Mouse (Mus musculus) megakaryocyte, embryonic 14.5 days (primary cell): ENCODE data around the gene Zfp276. TPM values are rescaled to one million over a fixed set of nuclear protein-coding genes. Genes with fewer than 3 reads are reported as not detected.
"Not testable (repeated sequence)": the region's sequence is repeated elsewhere in the genome, so short reads cannot be mapped to it uniquely, and the experiment has no call there.

ENCODE experiments used
- H3K27me3 ChIP-seq: replicated peaks from 2 replicates; pipeline ENCODE3; 2012; ENCODE audit warnings: inconsistent platforms
- H3K36me3 ChIP-seq: replicated peaks from 2 replicates; pipeline ENCODE3; 2012; ENCODE audit warnings: low read length, inconsistent platforms, mixed read lengths
- H3K4me1 ChIP-seq: 2 replicates; pipeline ENCODE4 v1.6.1; 2012; ENCODE audit warnings: inconsistent platforms
- H3K4me3 ChIP-seq: replicated peaks from 2 replicates; pipeline ENCODE3; 2012; ENCODE audit warnings: moderate library complexity, mild to moderate bottlenecking, inconsistent platforms
- H3K9me3 ChIP-seq: 2 replicates; pipeline ENCODE4 v1.6.1; 2012; ENCODE audit warnings: inconsistent platforms
- FLI1 ChIP-seq: IDR thresholded peaks from 2 replicates; pipeline ENCODE4 v1.6.1; 2012; ENCODE audit warnings: low read length, inconsistent platforms, mixed read lengths
- GATA1 ChIP-seq: IDR thresholded peaks from 3 replicates; pipeline ENCODE4 v1.6.1; 2012; ENCODE audit warnings: mixed read lengths, low read length, inconsistent platforms, borderline replicate concordance
- polyA plus RNA-seq: library from polyadenylated mRNA; stranded (reverse); fragments of >175 nt; gene quantifications from 2 replicates; pipeline ENCODE4 v1.2.3, GENCODE M21; 2012; ENCODE audit warnings: low replicate concordance; ENCODE audit not compliant: insufficient read depth

Gene Zfp276
- polyA plus RNA-seq, 1 experiment = 5.0 TPM

GRCm38 (mm10) chr8:123244382-123244781, 9.6 kb upstream of the Zfp276 start:
- peaks cover 3% of the 10 kb centered on the region for H3K27me3 ChIP-seq
- peaks cover 84% of the 10 kb centered on the region for H3K36me3 ChIP-seq
- peaks cover 3% of the 10 kb centered on the region for H3K4me1 ChIP-seq
- no peaks in the 10 kb centered on the region for H3K9me3 ChIP-seq
- TF ChIP-seq GATA1 (no peak), FLI1 (no peak)
- no peak overlapping the region for H3K4me3 ChIP-seq

DNA sequence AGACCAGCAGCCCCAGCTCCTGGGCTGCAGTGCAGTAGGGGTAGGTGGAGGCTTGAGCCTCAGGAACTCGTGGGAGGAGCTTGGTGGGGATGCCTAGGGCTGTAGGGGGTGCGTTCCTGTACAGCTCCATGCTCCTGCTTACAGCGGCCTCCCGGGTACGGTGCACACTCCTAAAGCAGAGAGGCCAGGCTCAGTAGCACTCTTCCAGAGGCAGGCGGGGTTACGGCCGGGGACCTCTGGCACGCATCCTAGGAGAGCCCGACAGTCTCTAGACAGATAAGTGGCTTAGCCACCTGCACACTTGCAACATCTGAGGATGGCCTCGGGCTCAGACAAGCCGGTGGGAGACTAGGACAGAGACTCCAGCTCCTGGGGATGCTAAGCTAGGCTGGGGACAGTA, 8.5 kb upstream of the Zfp276 start:
- H3K36me3 ChIP-seq = peaks cover 93% of the 10 kb centered on the region
- TF ChIP-seq GATA1 = no peak
- TF ChIP-seq FLI1 = no peak

GRCm38 (mm10) chr8:123247748-123248147, 6.2 kb upstream of the Zfp276 start:
- Histone ChIP-seq H3K4me1 (peaks cover 19% of the 10 kb centered on the region), H3K4me3 (no peak overlapping the region), H3K27me3 (no peaks in the 10 kb centered on the region), H3K9me3 (no peaks in the 10 kb centered on the region), H3K36me3 (peaks cover 94% of the 10 kb centered on the region)
- TF ChIP-seq GATA1 = no peak
- no peak for TF ChIP-seq FLI1

More for the DNA sequence above, 8.5 kb upstream of the Zfp276 start:
- no peaks in the 10 kb centered on the region for H3K27me3 ChIP-seq
- H3K4me3 ChIP-seq = no peak overlapping the region
- peaks cover 3% of the 10 kb centered on the region for H3K4me1 ChIP-seq
- H3K9me3 ChIP-seq = no peaks in the 10 kb centered on the region

DNA sequence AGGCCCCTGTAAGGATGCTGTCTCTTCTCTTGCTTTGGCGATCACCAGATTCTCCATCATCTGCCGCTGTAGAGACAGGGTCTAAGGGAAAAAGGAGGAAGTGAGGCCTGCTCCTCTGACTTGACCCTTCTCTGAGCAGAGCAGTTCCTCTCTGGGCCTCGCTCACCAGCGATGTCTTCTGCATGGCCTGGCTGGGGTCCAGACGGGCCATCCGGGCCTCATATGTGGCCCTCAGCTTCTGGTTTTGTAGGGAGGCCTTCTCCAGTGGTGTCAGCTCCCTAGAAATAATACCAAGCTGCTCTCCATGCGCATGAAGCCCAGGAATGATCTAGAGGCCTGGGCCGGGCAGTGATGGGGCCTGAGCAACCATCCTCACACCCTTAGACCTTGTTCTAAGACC, 5.4 kb upstream of the Zfp276 start:
- no peak for TF ChIP-seq FLI1
- Histone ChIP-seq H3K36me3 (peaks cover 86% of the 10 kb centered on the region), H3K4me1 (peaks cover 25% of the 10 kb centered on the region), H3K9me3 (no peaks in the 10 kb centered on the region), H3K27me3 (no peaks in the 10 kb centered on the region), H3K4me3 (no peak overlapping the region)

DNA sequence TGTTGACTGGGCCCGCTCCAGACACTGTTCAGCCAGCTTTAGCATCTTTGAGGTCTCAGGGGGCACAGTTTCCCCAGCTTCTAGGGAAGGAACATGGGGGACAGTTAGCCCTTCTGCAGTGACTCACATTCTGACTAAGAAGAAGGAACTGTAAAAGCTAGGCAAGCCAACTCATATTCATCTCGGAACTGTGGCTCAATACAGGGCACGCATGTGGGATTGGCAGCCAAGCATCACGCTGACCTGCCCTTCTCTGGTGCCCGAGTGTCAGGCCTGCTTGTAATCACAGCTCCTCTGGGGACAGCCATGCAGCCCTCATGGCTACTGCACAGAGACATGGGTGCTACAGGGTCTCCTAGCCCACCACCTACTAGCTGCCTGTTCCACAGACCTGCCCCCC, 3.1 kb upstream of the Zfp276 start:
- no peaks in the 10 kb centered on the region for H3K9me3 ChIP-seq
- H3K4me1 ChIP-seq = peaks cover 37% of the 10 kb centered on the region
- peaks cover 68% of the 10 kb centered on the region for H3K36me3 ChIP-seq
- H3K27me3 ChIP-seq = no peaks in the 10 kb centered on the region
- peak overlapping the region; percentile 46 for H3K4me3 ChIP-seq
- TF ChIP-seq GATA1 (no peak), FLI1 (no peak)

DNA sequence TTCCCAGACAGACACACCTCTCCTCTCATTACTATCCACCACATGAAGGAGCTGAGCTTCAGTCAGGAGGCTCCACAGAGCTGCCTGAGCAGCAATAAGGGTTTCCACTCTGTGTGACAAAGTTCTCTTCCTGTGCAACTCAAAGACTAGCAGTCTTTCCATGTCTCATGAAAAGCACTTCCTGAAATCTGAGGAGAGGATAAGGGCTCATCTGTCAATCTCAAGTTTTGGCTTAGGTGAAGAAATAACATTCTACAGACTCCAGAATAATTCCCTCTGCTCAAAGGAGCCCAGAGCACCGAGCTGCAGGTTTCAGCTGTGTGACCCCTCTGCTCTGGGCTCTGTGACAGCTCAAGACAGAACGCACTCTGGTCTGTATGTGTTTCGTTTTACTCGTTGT, 1.1 kb upstream of the Zfp276 start:
- no peak for TF ChIP-seq GATA1
- TF ChIP-seq FLI1 = no peak
- H3K36me3 ChIP-seq = peaks cover 68% of the 10 kb centered on the region
- H3K4me3 ChIP-seq = peak overlapping the region; percentile 98

GRCm38 (mm10) chr8:123253451-123254098, 420 bp upstream of the Zfp276 start:
- peaks cover 68% of the 10 kb centered on the region for H3K36me3 ChIP-seq
- TF ChIP-seq GATA1 (no peak), FLI1 (no peak)
- H3K4me1 ChIP-seq = peaks cover 51% of the 10 kb centered on the region
- peak overlapping the region; percentile 98 for H3K4me3 ChIP-seq
- no peaks in the 10 kb centered on the region for H3K27me3 ChIP-seq
- no peaks in the 10 kb centered on the region for H3K9me3 ChIP-seq

More for the DNA sequence above, 1.1 kb upstream of the Zfp276 start:
- peaks cover 51% of the 10 kb centered on the region for H3K4me1 ChIP-seq
- H3K9me3 ChIP-seq = no peaks in the 10 kb centered on the region
- no peaks in the 10 kb centered on the region for H3K27me3 ChIP-seq

DNA sequence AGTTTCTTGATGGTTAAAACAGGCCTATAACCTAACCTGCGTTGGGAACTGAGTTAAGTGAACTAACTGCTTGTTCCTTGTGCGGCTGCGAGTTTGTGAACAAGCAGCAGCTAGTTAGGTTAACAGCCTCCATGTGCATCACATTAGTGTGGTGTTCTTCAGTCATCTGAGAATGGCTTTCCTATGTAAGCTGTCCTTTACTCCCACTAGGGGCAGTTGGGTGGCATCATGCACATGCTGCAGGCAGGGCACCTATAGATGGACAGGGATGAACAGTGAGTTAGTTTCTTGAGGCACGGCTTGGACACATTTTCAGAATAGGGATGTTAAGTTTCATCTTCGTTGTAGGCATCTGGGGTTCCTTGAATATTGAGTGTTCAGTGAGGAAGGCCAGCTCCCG, 1.2 kb downstream of the Zfp276 start:
- H3K9me3 ChIP-seq = no peaks in the 10 kb centered on the region
- no peak for TF ChIP-seq GATA1
- TF ChIP-seq FLI1 = no peak
- H3K4me3 ChIP-seq = peak overlapping the region; percentile 98
- H3K4me1 ChIP-seq = peaks cover 51% of the 10 kb centered on the region
- H3K36me3 ChIP-seq = peaks cover 68% of the 10 kb centered on the region
- no peaks in the 10 kb centered on the region for H3K27me3 ChIP-seq

DNA sequence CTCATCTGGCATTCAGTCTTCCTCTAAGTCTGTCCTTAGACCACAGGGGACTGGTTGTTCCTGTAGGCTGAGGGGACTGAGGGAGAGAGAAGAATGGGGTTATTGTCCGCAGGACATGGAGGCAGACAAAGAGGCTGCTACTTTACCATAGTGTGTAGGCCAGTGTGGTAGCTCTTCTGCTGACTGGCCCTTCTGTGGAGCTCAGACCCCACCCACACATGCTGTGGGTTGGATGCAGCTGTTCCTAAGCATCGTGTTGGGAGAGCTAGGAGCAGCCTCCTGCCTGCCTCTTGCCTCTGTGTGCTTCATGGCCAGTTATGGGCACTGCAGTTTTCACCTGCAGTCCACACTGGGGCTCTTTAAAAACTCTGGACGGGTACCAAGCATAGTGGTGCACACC, 3.1 kb downstream of the Zfp276 start:
- no peak overlapping the region for H3K4me3 ChIP-seq
- peaks cover 39% of the 10 kb centered on the region for H3K4me1 ChIP-seq
- no peaks in the 10 kb centered on the region for H3K9me3 ChIP-seq
- TF ChIP-seq FLI1 (no peak), GATA1 (no peak)
- no peaks in the 10 kb centered on the region for H3K27me3 ChIP-seq
- H3K36me3 ChIP-seq = peaks cover 64% of the 10 kb centered on the region

DNA sequence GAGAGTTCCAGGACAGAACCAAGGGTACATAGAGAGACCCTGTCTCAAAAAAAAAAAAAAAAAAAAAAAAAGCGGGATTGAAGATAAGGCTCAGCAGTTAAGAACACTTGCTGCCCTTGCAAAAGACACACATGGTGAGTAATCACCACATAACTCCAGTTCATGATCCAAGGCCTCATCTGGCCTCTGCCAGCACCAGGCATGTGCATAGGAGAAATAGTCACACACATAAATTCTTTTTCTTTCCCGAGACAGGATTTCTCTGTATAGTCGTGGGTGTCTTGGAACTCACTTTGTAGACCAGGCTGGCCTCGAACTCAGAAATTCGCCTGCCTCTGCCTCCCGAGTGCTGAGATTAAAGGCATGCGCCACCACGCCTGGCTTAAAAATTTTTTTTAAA, 3.6 kb downstream of the Zfp276 start:
- H3K36me3 ChIP-seq = peaks cover 65% of the 10 kb centered on the region
- H3K9me3 ChIP-seq, H3K27me3 ChIP-seq, H3K4me3 ChIP-seq: not testable (repeated sequence)
- peaks cover 35% of the 10 kb centered on the region for H3K4me1 ChIP-seq

DNA sequence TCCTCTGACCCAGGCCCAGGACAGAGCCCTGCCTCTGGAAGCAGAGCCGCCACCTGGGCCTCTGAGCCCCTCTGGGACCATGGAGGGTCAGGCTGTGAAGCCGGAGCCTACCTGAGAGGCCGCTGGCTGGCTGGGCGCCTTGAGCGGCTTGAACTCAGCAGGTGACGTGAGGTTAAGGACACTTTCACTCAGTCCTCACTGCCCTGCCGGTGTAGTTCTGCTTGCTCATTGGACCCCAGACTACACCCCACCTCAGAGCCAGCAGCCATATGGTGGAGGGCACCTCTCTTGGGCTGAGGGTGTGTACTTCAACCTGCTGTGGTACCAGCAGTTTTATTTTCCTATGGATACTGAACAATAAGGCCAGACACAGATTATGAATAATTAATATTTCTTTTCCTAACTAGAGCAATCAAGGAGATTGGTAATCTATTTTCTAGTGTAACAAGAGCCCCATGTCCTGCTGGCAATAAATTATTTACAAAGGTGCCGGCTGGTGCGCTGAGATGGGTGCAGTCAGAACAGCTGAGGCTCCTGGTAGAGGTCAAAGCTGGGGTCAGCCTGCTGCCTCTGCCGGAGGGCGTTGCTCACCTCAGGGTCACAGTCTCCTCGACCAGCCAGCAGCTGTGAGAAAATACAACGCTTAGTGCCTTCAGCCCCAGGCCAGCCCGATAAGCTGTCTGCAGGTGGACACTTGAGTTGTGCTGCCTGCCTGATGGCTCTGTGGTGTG, 14.1 kb downstream of the Zfp276 start:
- Histone ChIP-seq H3K4me3 (no peak overlapping the region), H3K4me1 (peaks cover 8% of the 10 kb centered on the region), H3K9me3 (no peaks in the 10 kb centered on the region), H3K36me3 (peaks cover 100% of the 10 kb centered on the region), H3K27me3 (no peaks in the 10 kb centered on the region)
- TF ChIP-seq FLI1 (no peak), GATA1 (no peak)
